Mouse (Mus musculus) megakaryocyte, embryonic 14.5 days (primary cell): ENCODE measurements around the gene Ndufa8.

Experiments used
- FLI1 ChIP-seq: IDR thresholded peaks from 2 replicates; pipeline ENCODE4 v1.6.1; 2012; ENCODE audit warnings: low read length, inconsistent platforms, mixed read lengths
- GATA1 ChIP-seq: IDR thresholded peaks from 3 replicates; pipeline ENCODE4 v1.6.1; 2012; ENCODE audit warnings: mixed read lengths, low read length, inconsistent platforms, borderline replicate concordance

DNA sequence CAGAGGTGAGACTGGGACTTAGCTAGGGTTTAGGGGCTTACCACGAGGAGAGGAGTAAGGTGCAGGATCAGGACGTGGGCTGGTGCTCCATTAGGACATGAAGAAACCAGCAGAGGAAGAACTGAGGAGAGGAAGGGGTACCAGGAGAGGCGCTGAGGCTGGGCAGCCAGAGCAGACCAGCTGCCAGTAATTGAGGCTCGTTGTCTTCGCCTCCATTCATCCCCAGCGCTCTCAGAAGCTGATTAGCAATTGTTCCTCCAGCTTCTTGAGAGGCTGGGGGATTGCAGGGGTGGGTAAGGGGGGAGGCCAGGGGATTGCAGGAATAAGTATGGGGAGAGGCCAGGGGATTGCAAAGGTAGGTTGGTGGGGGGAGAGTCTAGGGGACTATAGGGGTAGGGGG, 47.0 kb downstream of the Ndufa8 start:
- TF ChIP-seq FLI1 = no peak
- TF ChIP-seq GATA1 = no peak
